Mouse (Mus musculus) liver, embryonic 14.5 days (tissue): ENCODE results near the gene C1ra. TPM values are rescaled to one million over a fixed set of nuclear protein-coding genes. Genes with fewer than 3 reads are reported as not detected.

ENCODE experiments used
- ATAC-seq: fragments of 200-750 bp; cut with Nextera tagmentation; 2 replicates; pipeline ENCODE4 v1.8.0; 2017; ENCODE audit warnings: moderate number of reproducible peaks, mild to moderate bottlenecking, moderate library complexity; ENCODE audit not compliant: insufficient read depth
- DNase-seq, 3 experiments: peaks; one replicate each; pipeline ENCODE4 v3.0.0-alpha.2; 2012 to 2013; ENCODE audit warnings: low read depth in 3 of 3, low spot score in 3 of 3
- H3K27ac ChIP-seq: fragments of 300-500 bp; sonication (generic); 2 replicates; pipeline ENCODE4 v1.5.1; 2014; ENCODE audit warnings: moderate library complexity, mild to moderate bottlenecking, control low read depth, inconsistent platforms
- H3K27me3 ChIP-seq: fragments of 300-500 bp; sonication (generic); 2 replicates; pipeline ENCODE4 v1.6.1; 2014; ENCODE audit warnings: mild to moderate bottlenecking, low read length, moderate library complexity; ENCODE audit not compliant: control insufficient read depth, insufficient read depth
- H3K36me3 ChIP-seq: fragments of 300-500 bp; sonication (generic); replicated peaks from 2 replicates; pipeline ENCODE4 v1.6.1; 2014; ENCODE audit warnings: low read depth; ENCODE audit not compliant: control insufficient read depth, insufficient read depth
- H3K4me1 ChIP-seq, 2 experiments: fragments of 200-500 bp in 1 of 2; fragments of 300-500 bp in 1 of 2; sonication (generic) in 1 of 2; replicated peaks; 2 replicates each; pipeline ENCODE4 v1.6.1; 2012 to 2014; ENCODE audit warnings: antibody characterized with exemption in 1 of 2, inconsistent platforms in 1 of 2, low read length in 1 of 2; ENCODE audit not compliant: control insufficient read depth in 2 of 2, insufficient read depth in 2 of 2
- H3K4me2 ChIP-seq: fragments of 300-500 bp; sonication (generic); 2 replicates; pipeline ENCODE4 v1.6.1; 2014; ENCODE audit warnings: low read depth, mild to moderate bottlenecking, control low read depth, moderate library complexity
- H3K4me3 ChIP-seq, 2 experiments: fragments of 200-500 bp in 1 of 2; fragments of 300-500 bp in 1 of 2; sonication (generic) in 1 of 2; 2 replicates each; pipeline ENCODE4 v1.5.1; 2012 to 2014; ENCODE audit warnings: low read depth in 2 of 2, low read length in 2 of 2, mild to moderate bottlenecking in 2 of 2, control low read depth in 1 of 2, inconsistent platforms in 1 of 2, moderate library complexity in 1 of 2; ENCODE audit not compliant: insufficient read depth in 1 of 2
- H3K9ac ChIP-seq: fragments of 300-500 bp; sonication (generic); replicated peaks from 2 replicates; pipeline ENCODE4 v1.6.1; 2014; ENCODE audit warnings: mild to moderate bottlenecking, control low read depth, moderate library complexity
- H3K9me3 ChIP-seq: fragments of 300-500 bp; sonication (generic); 2 replicates; pipeline ENCODE4 v1.6.1; 2016; ENCODE audit warnings: low read length, mixed read lengths; ENCODE audit not compliant: control insufficient read depth
- CTCF ChIP-seq: IDR thresholded peaks from 2 replicates; pipeline ENCODE4 v1.5.1; 2016; ENCODE audit warnings: antibody characterized with exemption, low read depth, control low read depth
- EP300 ChIP-seq: IDR thresholded peaks from 2 replicates; pipeline ENCODE4 v1.6.1; 2016; ENCODE audit warnings: antibody characterized with exemption, low read depth
- WGBS: fragments of 180-500 bp; shearing (Covaris S2); extraction: QIAGEN DNeasy Blood & Tissue Kit; methylation state at CpG from one replicate; pipeline ENCODE4 v1.1.7; 2014; ENCODE audit not compliant: insufficient replicate concordance; 5-methylcytosine and 5-hydroxymethylcytosine counted together
- polyA plus RNA-seq, 2 experiments: library from polyadenylated mRNA; depleted of rRNA in 1 of 2; stranded (reverse) in 1 of 2; unstranded in 1 of 2; fragments of >200 nt; fragmentation: Nextera tagmentation in 1 of 2; extraction: Ambion mirVana in 1 of 2; gene quantifications; 2 replicates each; pipeline versions ENCODE4 v1.2.1 to v1.2.3; 2012 to 2014

Gene C1ra
- polyA plus RNA-seq, 2 experiments: 7.8 to 8.6 TPM

- Histone ChIP-seq H3K27ac (no peak overlapping the region), H3K4me3 (no peak overlapping the region), H3K36me3 (no peaks in the 10 kb centered on the region), H3K9me3 (no peaks in the 10 kb centered on the region), H3K27me3 (no peaks in the 10 kb centered on the region), H3K4me1 (peaks cover 11 to 16% of the 10 kb centered on the region in 2 experiments), H3K9ac (0 out of 2 replicates have a peak overlapping the region, but pooled peaks have one; percentile 3), H3K4me2 (peak overlapping the region; percentile 49)
- no peak for TF ChIP-seq CTCF
- TF ChIP-seq EP300: no peak
- ATAC-seq (peak; percentile 24; the same call in 1 of the 2 replicates), DNase-seq (no peak)
- 42% methylated on average over 5 of the region's 5 CpGs for WGBS
Observed at GRCm38 (mm10) chr6:124493886-124494285, 18.3 kb upstream of the C1ra start.

- no peak overlapping the region for H3K4me2 ChIP-seq
- no peak overlapping the region for H3K4me3 ChIP-seq
- H3K9ac ChIP-seq: no peak overlapping the region
- ATAC-seq: no peak
- no peaks in the 10 kb centered on the region for H3K9me3 ChIP-seq
- WGBS: 60% methylated on average over 5 of the region's 5 CpGs
- H3K36me3 ChIP-seq: no peaks in the 10 kb centered on the region
- H3K4me1 ChIP-seq: peaks cover 11 to 18% of the 10 kb centered on the region in 2 experiments
- no peak for DNase-seq
- TF ChIP-seq CTCF (no peak), EP300 (no peak)
- H3K27me3 ChIP-seq: no peaks in the 10 kb centered on the region
- no peak overlapping the region for H3K27ac ChIP-seq
Observed at GRCm38 (mm10) chr6:124496054-124496453, 16.2 kb upstream of the C1ra start.

- ATAC-seq (no peak), DNase-seq (no peak)
- H3K9me3 ChIP-seq: no peaks in the 10 kb centered on the region
- H3K4me2 ChIP-seq: no peak overlapping the region
- peaks cover 0 to 4% of the 10 kb centered on the region in 2 experiments; a peak in 1 of 4 replicates for H3K4me1 ChIP-seq
- WGBS: 55% methylated on average over 10 of the region's 10 CpGs
- H3K27me3 ChIP-seq: no peaks in the 10 kb centered on the region
- no peak overlapping the region for H3K27ac ChIP-seq
- H3K36me3 ChIP-seq: no peaks in the 10 kb centered on the region
- TF ChIP-seq EP300: no peak
- TF ChIP-seq CTCF: no peak
- no peak overlapping the region for H3K9ac ChIP-seq
- no peak overlapping the region for H3K4me3 ChIP-seq
Observed at GRCm38 (mm10) chr6:124499914-124500566, 12.2 kb upstream of the C1ra start.

GRCm38 (mm10) chr6:124501473-124501872 is 10.7 kb upstream of the C1ra start:
- H3K36me3 ChIP-seq: no peaks in the 10 kb centered on the region
- H3K9ac ChIP-seq: no peak overlapping the region
- TF ChIP-seq CTCF (no peak), EP300 (no peak)
- H3K4me3 ChIP-seq: no peak overlapping the region
- H3K4me2 ChIP-seq: no peak overlapping the region
- ATAC-seq (no peak), DNase-seq (no peak)
- H3K4me1 ChIP-seq: peaks cover 0 to 4% of the 10 kb centered on the region in 2 experiments; a peak in 1 of 4 replicates
- no peaks in the 10 kb centered on the region for H3K9me3 ChIP-seq
- H3K27ac ChIP-seq: no peak overlapping the region
- 66% methylated on average over 4 of the region's 4 CpGs for WGBS
- no peaks in the 10 kb centered on the region for H3K27me3 ChIP-seq

GRCm38 (mm10) chr6:124502021-124502420 is 10.2 kb upstream of the C1ra start:
- H3K4me3 ChIP-seq: no peak overlapping the region
- ATAC-seq (no peak), DNase-seq (no peak)
- no peaks in the 10 kb centered on the region for H3K36me3 ChIP-seq
- peaks cover 0 to 4% of the 10 kb centered on the region in 2 experiments; a peak in 1 of 4 replicates for H3K4me1 ChIP-seq
- H3K9me3 ChIP-seq: no peaks in the 10 kb centered on the region
- no peak overlapping the region for H3K27ac ChIP-seq
- no peak overlapping the region for H3K4me2 ChIP-seq
- WGBS: 61% methylated on average over 5 of the region's 5 CpGs
- no peaks in the 10 kb centered on the region for H3K27me3 ChIP-seq
- no peak overlapping the region for H3K9ac ChIP-seq
- TF ChIP-seq CTCF (no peak), EP300 (no peak)
